Mouse (Mus musculus) cerebellum, adult 2 months (tissue): ENCODE results near the gene Cxcl17.

Source experiments
- CTCF ChIP-seq: fragments of 200-500 bp; IDR thresholded peaks from 2 replicates; pipeline ENCODE4 v1.5.1; 2011; ENCODE audit warnings: low read depth, mild to moderate bottlenecking, control low read depth, low read length, moderate library complexity, borderline replicate concordance; ENCODE audit not compliant: insufficient read depth
- POLR2A ChIP-seq: fragments of 200-500 bp; IDR thresholded peaks from 2 replicates; pipeline ENCODE4 v1.6.1; 2011; ENCODE audit warnings: low read length, control low read depth, borderline replicate concordance; ENCODE audit not compliant: insufficient read depth

DNA sequence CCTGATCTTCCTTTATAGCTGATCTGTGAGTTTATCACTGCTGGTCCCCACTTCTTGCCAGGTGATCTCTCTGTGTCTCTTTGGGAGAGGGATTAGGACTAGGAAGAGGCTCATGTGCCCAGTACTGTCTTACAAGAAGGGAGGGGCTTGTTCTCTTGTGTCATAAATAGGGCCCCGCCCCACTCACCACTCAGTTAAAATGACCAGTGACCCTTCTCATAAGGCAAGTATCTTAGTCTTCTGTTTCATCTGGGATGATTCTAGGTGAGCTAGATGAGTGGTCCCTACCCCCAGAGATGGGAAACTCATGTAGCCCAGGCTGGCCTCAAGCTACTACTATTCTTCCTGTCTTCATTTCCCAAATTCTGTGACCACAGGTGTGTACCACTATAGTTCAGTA lies 14.1 kb downstream of the Cxcl17 start, which contains the start of gene Lipe:
- TF ChIP-seq CTCF = no peak
- TF ChIP-seq POLR2A = no peak
